Mouse (Mus musculus): Measurements from ENCODE around the gene Acvr1b.

Acvr1b gene

DNA sequence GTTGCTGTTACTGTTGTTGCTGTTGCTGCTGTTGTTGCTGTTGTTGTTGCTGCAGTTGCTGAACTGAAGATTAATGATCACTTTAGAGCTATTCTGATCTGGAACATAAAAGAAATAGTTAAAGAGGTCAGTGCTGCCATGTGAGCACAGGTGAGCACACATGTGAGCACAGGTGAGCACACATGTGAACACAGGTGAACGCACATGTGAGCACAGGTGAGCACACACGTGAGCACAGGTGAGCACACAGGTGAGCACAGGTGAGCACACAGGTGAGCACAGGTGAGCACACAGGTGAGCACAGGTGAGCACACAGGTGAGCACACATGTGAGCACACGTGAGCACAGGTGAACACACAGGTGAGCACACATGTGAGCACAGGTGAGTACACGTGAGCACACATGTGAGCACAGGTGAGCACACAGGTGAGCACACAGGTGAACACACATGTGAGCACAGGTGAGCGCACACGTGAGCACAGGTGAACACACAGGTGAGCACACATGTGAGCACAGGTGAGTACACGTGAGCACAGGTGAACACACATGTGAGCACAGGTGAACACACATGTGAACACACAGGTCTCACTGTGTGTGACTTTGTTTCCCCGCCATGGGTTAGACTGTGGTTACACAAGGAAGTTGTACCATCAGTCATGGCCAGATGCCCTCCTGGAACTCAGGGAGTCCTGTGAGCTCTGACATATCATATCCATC is 22.4 kb downstream of the Acvr1b start:
- no peak for DNase-seq (ENCODE audit: extremely low read depth, low read depth, low spot score)

DNA sequence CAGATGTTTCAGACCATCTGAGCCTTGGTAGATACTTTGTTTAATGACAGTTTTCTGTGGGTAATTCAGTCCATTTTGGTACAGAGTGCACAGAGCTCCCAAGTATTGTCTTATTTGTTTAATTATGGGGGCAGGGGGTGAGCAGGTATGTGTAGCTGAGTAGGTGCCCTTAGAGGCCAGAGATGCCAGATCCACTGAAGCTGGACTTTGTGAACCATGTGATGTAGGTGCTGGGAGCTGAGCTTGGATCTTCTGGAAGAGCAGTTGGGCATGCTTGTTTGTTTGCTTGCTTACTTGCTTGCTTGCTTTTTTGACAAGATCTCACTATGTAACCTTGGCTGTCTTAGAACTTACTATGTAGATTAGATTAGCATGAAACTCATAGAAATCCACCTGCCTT is 23.1 kb downstream of the Acvr1b start:
- no peak for DNase-seq (ENCODE audit: extremely low read depth, low read depth, low spot score)

DNA sequence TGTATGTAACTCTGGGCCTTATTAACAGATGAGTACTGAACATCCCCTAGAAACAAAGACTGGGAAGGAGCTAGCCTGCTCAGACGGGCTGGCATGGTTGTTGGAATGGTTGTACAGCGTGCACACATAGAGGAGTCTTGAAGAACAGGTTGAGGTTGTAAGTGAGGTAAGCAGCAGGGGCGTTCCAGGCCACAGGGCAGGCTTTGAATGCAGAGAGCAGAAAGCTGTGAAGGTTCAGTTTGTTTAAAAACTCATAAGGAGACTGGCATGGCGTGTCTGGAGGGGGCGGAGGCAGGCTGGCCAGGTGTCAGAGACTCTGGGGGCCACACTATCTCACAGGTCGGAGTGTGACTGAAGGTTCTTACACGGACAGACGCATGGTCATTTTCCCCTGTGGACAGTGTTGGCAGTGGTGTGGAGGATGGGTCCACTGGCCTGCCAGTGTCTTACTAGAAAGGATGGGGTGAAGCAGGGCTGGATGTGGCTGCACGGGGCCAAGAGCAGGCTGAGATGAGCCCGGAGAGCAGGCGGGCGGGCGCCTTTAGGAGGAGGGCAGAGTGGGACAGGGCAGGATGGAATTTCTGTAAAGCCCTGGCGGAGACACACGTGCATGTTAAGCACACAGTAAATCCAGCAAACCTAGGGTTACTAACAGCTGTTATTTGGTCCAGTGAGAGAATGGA is 23.8 kb downstream of the Acvr1b start:
- DNase-seq (ENCODE audit: extremely low read depth, low read depth, low spot score), result no peak

DNA sequence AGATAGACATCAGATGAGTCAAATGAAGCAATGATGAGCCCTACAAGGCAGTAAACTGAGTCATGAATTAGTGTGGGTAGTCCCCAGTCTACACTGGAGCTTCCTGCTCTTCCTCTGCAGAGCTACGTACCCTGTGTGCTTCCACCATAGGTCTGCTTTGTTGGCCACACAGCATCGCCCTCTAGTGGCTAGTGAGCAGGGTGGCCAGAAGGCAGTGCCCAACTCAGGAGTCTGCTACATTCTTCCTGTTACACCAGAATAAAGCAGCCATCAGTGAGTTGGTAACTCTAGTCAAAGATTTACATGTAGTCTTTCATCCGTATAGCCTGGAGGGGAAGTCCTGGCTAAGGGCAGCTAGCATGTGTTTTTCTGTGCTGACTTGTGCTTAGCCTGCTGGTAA is 24.4 kb downstream of the Acvr1b start:
- no peak for DNase-seq (ENCODE audit: extremely low read depth, low read depth, low spot score)

DNA sequence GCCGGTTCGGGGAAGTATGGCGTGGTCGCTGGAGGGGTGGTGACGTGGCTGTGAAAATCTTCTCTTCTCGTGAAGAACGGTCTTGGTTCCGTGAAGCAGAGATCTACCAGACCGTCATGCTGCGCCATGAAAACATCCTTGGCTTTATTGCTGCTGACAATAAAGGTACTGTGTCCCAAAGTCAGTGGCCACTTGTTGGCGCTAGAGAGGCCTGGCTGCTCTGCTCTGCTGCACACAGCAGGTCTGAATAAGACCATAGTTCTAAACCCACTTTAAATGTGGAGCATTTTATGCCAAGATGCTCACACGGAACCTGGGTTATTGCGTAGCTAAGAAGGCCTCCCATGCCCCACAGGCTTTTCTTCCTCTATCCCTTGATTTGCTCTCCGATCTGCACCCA is 25.0 kb downstream of the Acvr1b start:
- no peak for DNase-seq (ENCODE audit: extremely low read depth, low read depth, low spot score)

DNA sequence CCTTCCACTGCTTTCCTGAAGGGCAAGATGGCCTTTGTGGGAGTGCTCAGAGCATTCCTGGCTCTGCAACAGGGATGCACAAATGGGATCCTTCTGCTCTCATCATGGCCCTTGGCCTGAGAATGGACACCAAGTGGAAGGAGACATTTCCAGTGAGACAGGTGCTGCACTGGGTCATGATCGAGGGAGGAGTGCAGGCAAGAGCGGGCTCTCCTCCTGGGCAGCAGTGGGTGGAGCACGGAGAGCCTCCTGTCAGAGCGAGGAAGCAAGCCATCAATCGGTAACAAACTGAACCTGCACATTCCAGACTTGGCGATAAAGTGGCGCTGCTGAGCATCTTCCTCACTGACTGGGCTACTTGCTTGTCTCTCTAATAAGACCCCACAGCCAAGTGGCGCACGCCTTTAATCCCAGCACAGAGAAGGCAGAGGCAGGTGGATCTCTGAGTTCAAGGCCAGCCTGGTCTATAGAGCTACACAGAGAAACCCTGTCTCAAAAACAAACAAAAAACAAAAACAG is 27.0 kb downstream of the Acvr1b start:
- DNase-seq (ENCODE audit: extremely low read depth, low read depth, low spot score), result no peak

DNA sequence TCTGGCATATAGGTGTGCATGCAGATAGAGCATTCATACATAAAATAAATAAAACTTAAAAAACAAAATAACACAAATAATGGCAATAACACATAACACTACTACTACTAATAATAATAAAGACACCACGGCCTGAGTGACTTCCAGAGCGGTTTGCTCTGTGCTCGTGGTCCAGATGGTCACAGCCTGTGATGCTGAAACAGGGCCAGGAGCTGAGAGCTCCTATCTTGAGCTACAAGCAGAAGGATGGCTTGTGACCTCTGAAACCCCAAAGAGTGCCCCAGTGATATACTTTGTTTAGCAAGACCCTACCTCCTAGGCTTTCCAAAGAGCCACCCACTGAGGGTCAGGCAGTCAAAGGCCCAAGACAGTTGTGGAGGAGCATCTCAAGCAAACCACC is 27.5 kb downstream of the Acvr1b start:
- no peak for DNase-seq (ENCODE audit: extremely low read depth, low read depth, low spot score)

DNA sequence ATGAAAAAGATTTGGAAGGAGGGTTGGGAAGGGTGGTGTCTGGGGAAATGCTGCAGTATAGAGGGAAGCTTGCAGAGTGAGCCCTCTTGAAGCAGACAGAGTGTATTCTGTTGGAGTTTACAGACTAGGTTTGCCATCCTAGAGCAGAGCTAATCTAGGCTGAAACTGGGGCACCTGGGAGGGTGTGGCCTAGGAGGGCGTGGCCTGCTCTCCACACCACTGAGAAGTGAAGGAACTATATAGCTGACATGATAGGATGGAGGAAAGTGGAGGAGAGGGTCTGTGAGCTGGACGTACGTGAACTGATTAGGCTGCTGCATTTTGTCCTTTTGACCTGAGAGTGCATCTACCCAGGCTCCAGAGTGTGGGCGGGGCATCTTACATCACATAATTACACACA is 29.8 kb downstream of the Acvr1b start:
- no peak for DNase-seq (ENCODE audit: extremely low read depth, low read depth, low spot score)

DNA sequence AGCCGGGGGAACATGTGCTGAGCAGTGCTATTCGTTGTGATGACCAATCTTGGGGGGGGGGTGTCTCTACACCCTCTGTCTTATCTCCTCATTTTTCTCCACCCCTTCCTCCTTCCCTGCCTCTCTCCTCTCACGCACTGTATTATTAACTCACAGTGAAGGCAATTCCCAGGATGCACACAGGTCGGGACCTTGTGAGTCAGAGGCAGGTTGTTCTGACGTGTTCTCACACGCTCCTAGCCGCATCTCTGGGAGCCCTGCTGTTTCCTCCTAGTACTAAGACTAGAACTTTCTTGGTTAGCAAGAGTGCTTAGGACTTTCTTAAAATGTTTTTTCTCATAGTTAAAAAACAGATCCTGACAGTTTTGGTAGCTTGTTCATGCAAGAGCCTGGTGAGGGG is 30.9 kb downstream of the Acvr1b start:
- no peak for DNase-seq (ENCODE audit: extremely low read depth, low read depth, low spot score)

DNA sequence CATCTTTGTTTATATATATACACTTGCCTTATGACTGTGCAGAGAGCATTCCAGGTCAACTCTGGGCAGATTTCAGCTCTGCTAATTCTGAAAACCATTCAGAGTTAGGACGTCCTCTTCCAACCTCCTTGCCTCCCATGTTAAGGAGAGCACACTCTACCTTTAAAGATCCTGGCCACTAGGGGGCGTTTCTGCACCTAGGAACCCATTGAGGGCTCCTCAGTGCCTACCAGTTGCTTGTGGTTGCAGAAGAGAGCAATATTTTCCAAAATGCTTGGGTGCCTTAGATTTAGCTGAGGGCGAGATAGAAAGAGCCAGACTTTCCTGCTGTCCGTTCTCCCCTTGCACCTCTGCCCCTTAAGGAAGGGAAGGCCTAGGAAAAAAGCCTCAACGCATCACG is 36.4 kb downstream of the Acvr1b start:
- no peak for DNase-seq (ENCODE audit: extremely low read depth, low read depth, low spot score)

DNA sequence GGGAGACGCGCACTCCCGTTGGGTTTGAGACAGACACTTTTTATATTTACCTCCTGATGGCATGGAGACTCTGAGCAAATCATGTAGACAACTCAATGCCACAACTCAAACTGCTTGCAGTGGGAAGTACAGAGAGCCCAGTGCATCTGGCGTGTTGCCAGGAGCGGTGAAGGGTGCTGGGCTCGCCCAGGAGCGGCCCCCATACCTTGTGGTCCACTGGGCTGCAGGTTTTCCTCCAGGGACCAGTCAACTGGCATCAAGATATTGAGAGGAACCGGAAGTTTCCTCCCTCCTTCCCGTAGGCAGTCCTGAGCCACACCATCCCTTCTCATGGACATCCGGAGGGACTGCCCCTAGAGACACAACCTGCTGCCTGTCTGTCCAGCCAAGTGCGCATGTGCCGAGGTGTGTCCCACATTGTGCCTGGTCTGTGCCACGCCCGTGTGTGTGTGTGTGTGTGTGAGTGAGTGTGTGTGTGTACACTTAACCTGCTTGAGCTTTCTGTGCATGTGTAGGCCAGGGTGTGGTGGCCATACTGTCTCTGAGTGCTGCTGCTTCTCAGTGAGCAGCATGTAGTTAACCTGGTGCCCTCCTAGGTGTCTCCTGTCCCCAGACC is 37.2 kb downstream of the Acvr1b start:
- DNase-seq (ENCODE audit: extremely low read depth, low read depth, low spot score), result no peak

DNA sequence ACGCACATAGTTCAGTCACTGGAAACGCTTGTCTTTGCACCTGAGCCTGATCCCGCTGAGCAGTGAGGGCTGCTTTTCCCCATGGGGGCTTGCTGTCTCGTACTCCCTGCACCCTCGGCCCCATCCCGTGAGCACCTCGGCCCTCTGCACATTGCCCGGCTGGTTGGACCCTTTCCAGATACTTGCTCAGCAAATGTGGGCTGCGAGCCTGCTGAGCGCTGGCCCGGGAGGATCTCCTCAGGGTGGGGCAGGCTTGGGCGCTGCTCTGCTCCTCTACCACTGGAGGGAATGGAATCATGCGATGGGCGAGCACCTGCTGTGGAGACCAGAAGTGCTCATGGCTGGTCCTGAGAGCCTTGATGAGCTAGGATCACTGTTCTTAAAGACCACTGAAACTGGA is 38.6 kb downstream of the Acvr1b start:
- DNase-seq (ENCODE audit: extremely low read depth, low read depth, low spot score), result no peak

DNA sequence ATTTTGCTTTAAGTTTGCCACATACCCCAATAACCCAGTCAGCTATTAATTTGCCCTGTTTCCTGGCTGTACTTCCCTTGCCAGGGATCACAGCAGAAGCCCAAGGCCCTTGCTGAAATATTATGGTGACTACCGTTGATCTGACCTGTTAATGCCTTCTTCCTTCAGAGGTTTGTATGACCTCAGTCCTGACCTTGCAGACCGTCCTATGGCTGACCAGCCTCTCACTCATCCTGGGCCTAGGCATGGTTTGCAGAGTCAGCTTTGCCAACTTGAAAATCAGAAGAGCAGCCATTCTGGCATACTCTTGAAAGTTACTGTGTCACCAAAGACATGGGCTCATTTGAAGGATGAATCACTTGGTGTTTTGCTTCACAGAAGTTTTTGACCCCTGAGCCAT is 41.3 kb downstream of the Acvr1b start:
- DNase-seq (ENCODE audit: extremely low read depth, low read depth, low spot score), result no peak

DNA sequence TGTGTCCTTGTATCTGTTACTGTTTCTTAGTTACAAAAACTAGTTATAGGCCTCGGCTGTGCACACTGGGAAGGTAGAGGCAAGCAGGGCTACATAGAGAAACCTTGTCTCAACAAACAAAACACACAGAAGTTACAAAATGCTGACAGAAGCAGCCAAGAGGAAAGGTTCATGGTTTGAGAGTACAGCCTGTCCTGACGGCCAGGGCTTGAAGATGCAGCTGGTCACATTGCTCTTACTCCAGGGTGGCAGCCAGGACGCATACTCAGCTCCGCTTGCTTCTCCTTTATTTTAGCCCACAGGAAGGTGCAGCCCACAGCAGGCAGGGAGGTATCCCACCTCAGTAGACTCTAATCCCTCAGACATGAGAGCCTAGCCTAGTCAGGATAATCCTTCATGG is 42.2 kb downstream of the Acvr1b start:
- DNase-seq (ENCODE audit: extremely low read depth, low read depth, low spot score), result no peak

DNA sequence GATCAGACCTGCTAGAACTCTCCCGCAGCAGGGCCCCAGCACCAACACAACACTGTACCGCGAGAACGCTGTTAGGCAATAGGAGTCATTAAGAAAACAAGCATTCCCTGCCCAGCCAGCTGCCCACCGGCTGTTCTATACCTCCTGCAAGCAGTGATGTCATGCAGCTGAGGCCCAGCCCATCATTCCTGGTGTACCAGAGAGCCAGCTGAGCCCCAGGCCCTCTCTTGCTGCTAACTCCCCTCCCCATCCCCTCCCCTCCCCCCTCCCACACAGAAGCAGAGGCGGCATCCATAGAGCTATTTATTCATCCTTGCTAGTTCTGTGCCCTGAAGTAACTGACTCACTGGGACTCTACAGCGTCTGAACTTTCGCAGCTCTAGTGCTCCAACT is 47.0 kb downstream of the Acvr1b start:
- no peak for DNase-seq (ENCODE audit: extremely low read depth, low read depth, low spot score)

DNA sequence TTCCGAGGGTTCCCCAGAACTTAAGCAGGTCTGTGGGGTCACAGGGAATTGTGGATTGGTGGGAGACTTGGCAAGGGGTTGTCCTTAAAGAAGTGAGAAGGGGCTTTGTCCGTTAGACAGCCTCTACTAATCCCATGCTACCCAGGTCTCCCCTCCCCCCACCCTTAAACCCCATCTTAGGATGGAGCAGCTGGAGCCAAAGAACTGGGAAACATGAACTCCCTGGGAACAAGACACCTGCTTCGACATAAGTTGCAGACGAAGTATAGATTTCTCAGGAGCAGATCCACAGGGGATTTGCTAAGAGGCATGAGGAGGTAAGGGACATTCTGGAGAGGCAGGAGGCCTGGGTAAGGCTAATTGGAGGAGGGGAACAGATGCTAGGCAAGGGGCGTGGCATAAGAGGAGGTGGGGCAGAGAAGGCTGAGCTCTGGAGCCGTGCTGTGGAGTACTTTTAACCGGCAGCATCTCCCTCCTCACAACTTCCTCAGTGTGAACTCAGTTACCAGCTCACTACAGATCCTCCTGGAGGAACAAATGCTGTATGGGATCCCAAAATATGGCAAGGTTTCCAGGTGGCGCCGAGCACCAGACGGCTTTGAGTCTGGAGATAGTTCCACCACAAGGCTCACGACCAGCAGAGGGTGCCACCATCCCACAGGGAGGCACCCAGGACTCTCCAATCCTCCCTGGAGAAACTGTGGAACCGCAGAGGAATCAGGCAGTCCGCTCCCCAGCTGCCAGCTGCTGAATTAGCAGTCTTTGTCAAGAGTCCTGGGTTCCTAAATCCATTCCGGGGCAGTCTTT is 47.6 kb downstream of the Acvr1b start:
- DNase-seq (ENCODE audit: extremely low read depth, low read depth, low spot score), result no peak

DNA sequence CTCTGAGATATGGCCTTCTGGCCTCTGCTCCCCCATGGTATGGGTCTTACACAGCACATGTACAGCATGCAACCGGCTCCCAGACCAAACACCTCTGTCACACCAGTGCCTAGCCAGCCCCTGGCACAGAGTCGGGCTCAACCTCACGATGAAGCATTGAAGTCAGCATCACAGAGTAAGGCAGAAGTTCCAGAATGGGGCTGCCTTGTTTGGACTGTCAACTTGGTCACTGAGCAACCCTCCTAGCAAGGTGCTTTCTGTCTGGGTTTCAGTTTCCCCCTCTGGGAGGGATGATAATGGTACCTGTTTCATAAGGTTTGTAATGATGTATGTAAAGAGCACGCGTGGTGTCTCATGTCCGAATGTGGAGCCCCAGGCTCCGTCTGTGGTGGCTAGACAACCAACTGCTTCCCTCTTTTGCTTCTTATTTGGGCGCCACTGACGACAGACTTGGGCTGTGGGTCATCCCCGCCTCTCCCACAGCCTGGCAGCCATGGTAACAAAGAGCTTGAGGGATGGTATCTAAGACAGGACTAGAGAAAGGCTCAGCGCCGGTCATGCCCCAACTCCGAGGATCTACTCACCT is 49.1 kb downstream of the Acvr1b start:
- no peak for DNase-seq (ENCODE audit: extremely low read depth, low read depth, low spot score)

DNA sequence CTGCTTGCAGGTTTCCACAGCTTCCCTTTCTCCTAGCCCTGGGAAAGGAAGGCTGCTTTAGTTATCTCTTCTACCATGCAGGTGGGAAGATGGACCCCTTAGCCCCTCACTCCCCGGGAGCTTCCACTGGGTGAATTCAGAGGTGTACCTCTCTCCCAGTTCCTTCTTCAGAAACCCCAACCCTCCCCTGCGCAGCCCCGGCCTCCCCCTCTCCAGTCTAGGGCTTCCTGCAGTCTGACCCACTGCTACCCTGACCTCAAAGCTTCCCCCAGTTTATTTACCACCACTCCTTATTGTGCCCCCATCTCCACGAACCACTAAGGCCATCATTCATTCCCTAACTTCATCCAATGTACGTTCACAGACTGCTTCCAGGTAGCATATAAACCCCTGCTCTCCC is 49.7 kb downstream of the Acvr1b start:
- DNase-seq (ENCODE audit: extremely low read depth, low read depth, low spot score), result no peak

DNA sequence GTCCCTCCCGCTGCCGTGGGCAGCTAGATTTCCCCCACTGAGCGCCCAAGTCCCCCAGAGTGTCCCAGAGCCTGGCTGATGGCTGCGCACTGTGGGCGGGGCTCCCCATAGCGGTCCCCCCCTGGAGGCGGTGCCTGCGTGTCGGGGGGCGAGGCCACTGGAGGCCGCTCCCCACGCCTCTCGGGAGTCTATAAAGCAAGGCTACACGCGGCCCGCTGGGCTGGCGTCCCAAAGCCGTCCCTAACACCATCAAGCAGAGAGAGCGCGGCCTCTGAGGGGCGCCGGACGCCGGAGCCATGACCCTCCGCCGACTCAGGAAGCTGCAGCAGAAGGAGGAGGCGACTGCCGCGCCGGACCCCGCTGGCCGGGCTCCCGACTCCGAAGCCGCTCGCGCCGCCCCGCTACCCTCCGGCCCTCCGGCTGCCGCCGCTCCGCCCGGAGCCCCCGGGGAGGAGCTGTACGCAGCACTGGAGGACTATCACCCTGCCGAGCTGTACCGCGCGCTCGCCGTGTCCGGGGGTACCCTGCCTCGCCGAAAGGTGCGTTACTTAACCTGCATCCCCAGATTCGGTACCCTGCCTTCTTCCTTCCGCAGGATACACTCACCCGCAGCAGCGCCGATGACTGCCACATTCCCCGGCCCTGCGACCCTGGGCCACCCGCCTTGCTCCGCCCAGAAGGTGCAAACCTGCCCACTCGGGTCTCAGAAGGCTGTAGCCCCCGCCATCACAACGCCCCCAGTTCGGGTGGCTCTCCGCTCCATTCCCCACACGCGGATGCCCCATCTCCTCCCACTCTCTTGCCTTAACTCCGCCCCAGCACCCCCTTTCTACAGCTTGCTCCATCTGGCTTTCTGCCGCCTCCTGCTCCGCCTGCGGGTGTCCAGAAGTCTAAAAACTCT is 50.4 kb downstream of the Acvr1b start, which contains the start of gene Grasp:
TSS of gene Grasp (plus strand) at position 183 of the 901 bp plus-strand sequence.
- DNase-seq (ENCODE audit: extremely low read depth, low read depth, low spot score), result no peak

DNA sequence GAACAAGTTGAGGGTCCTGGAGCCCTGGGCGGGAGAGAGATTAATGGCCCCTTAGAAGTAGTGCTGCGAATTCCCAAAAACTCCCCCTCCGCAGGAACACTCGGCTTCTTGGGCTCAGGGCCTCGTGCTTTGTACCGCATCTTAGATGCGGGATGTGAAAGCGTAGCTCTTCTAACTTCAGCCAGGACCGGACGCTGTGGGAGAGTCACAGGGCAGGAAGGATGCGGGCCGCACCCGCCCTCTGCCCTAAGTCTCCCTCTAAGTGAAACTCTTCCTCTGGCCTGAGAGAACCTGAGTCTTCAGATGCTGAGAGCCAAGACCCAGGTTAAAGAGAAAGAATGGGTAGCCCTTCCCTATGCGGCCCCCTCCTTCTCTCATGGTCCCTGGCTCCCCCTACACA is 51.1 kb downstream of the Acvr1b start:
- no peak for DNase-seq (ENCODE audit: extremely low read depth, low read depth, low spot score)
